22 mouse cellular contexts compared by ENCODE assay signal in the genomic region with DNA sequence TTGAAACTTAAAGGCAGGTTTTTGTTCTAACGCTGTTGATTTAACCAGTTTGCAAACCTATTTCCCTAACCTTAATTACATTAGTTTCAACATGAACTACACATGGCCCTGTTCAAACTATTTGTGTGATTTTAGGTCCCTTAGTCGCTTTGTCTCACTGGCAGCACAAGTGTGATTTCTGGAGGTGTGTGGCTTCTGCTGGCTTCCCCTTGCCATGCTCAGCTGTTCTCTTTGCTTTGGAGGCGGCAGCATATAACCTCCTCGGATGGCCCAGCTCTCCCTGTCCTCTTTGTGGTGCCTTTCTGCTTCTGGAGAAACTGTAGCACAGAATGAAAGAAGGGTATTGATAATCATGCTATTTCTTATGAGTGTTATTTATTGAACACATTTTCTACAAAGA. TPM values are rescaled to one million over a fixed set of nuclear protein-coding genes. Genes with fewer than 3 reads are reported as not detected.
"Had no signal": no experiment of that assay in that cellular context is flagged by ENCODE, and none has a peak within 500 bp of the region (broad histone marks: within the 10 kb centered on the region; RNA-seq: fewer than 3 reads in every experiment).

No protein-coding gene starts in this region.

- H3K36me3 ChIP-seq: limb, embryonic 10.5 days; limb, embryonic 13.5 days; liver, embryonic 12.5 days; liver, embryonic 15.5 days; lung, embryonic 15.5 days; midbrain, embryonic 10.5 days; midbrain, embryonic 13.5 days; neural tube, embryonic 13.5 days had no signal

- H3K9me3 ChIP-seq: limb, embryonic 10.5 days; limb, embryonic 13.5 days; liver, embryonic 12.5 days; liver, embryonic 15.5 days; lung, embryonic 15.5 days; megakaryocyte, embryonic 14.5 days; midbrain, embryonic 10.5 days; midbrain, embryonic 13.5 days; neural tube, embryonic 13.5 days had no signal

- H3K4me2 ChIP-seq: limb, embryonic 13.5 days; liver, embryonic 12.5 days; liver, embryonic 15.5 days; lung, embryonic 15.5 days; midbrain, embryonic 13.5 days; neural tube, embryonic 13.5 days had no signal

- H3K9ac ChIP-seq: limb, embryonic 13.5 days; liver, embryonic 12.5 days; liver, embryonic 15.5 days; lung, embryonic 15.5 days; midbrain, embryonic 13.5 days; neural tube, embryonic 13.5 days had no signal

- H3K4me3 ChIP-seq: layer of hippocampus, adult 2 months; limb, embryonic 10.5 days; limb, embryonic 13.5 days; liver, embryonic 12.5 days; liver, embryonic 15.5 days; lung, embryonic 15.5 days; megakaryocyte, embryonic 14.5 days; midbrain, embryonic 10.5 days; midbrain, embryonic 13.5 days; myocyte; neural tube, embryonic 13.5 days had no signal

- H3K27ac ChIP-seq: kidney, postnatal 0 days; layer of hippocampus, adult 2 months; limb, embryonic 10.5 days; limb, embryonic 13.5 days; liver, embryonic 12.5 days; liver, embryonic 15.5 days; lung, embryonic 15.5 days; midbrain, embryonic 10.5 days; midbrain, embryonic 13.5 days; neural tube, embryonic 13.5 days had no signal

- H3K4me1 ChIP-seq: limb, embryonic 13.5 days; lung, embryonic 15.5 days; midbrain, embryonic 10.5 days; neural tube, embryonic 13.5 days had no signal

- ATAC-seq: midbrain, embryonic 13.5 days; midbrain, embryonic 16.5 days had no signal

- DNase-seq: kidney, adult 2 months; kidney, postnatal 25 days; liver; lung, adult 18-20 months; lung, postnatal 10 days; lung, postnatal 36 days; right cerebral cortex, postnatal 14 days; thymus, postnatal 25 days had no signal

- H3K27me3 ChIP-seq: limb, embryonic 13.5 days; liver, embryonic 12.5 days; liver, embryonic 15.5 days; lung, embryonic 15.5 days; megakaryocyte, embryonic 14.5 days; midbrain, embryonic 13.5 days; neural tube, embryonic 13.5 days had no signal

RNA-seq across cellular contexts. Expression of gene Mansc1, which starts 45.2 kb away (rescaled TPM):
- total RNA-seq: neutrophil, adult 5-6 weeks had no signal
- polyA plus RNA-seq: myocyte had no signal
